Mouse (Mus musculus): Measurements from ENCODE around the gene Lrrc4b. TPM values are rescaled to one million over a fixed set of nuclear protein-coding genes. Genes with fewer than 3 reads are reported as not detected.

The Lrrc4b gene
- total RNA-seq, 2 experiments from 2014 or later: 322 to 333 TPM

DNA sequence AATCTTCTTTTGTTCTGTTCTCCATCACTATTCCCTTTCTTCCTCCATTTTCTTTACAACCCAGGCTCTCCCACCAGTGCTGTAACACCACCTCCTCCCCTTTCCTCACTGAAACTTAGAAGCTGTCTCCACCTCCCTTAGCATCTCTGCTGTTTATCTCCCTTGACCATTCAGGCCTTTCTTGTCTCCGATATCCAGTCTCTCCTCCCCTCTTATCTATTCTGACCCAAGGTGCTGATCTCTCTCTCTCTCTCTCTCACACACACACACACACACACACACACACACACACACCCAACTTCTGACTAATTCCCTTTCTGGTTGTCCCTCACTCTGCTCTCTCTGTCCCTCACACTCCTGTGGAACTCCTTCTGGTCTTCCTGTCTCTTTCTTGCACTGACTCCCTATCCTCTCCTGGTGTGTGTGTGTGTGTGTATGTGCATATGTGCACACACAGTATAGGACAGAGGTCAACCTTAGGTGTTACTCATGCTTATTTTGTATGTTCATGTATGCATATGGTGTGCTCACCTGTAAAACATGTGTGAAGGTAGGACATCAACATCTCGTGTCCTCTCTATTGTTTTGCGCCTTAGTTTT is 54.1 kb downstream of the Lrrc4b start:
- no peak for DNase-seq (ENCODE audit: extremely low spot score in 1 of 2, low spot score in 1 of 2)

GRCm38 (mm10) chr7:44484109-44484508 is 55.3 kb downstream of the Lrrc4b start:
- no peak for DNase-seq (ENCODE audit: extremely low spot score in 1 of 2, low spot score in 1 of 2)

- DNase-seq (ENCODE audit: extremely low spot score in 1 of 2, low spot score in 1 of 2): peak; percentile 74 to 90
Observed at GRCm38 (mm10) chr7:44484841-44485571, 56.2 kb downstream of the Lrrc4b start.

DNA sequence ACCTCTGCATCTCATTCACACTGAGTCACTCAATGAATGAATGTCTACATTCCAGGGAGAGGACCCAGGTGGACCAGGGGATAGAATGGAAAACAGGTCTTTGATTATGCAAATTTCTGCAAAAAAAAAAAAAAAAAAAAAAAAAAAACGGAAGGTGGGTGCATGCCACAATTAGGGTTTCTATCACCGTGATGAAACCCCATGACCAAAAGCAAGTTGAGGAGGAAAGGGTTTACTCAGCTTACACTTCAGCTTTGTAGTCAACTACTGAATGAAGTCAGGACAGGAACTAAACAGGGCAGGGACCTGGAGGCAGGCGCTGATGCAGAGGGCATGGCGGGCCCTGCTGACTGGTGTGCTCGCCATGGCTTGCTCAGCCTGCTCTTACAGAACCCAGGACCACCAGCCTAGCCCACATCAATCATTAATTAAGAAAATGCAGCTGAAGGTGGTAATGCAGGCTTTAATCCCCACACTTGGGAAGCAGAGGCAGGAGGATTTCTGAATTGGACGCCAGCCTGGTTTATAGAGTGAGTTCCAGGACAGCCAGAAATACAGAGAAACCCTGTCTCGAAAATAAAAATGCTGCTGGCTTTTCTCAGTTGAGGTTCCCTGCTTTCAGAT is 56.9 kb downstream of the Lrrc4b start:
- DNase-seq (ENCODE audit: extremely low spot score in 1 of 2, low spot score in 1 of 2): no peak

- no peak for DNase-seq (ENCODE audit: extremely low spot score in 1 of 2, low spot score in 1 of 2)
Observed at GRCm38 (mm10) chr7:44486927-44487575, 58.2 kb downstream of the Lrrc4b start.

GRCm38 (mm10) chr7:44487936-44488335 is 59.1 kb downstream of the Lrrc4b start:
- DNase-seq (ENCODE audit: extremely low spot score in 1 of 2, low spot score in 1 of 2): no peak

- no peak for DNase-seq (ENCODE audit: extremely low spot score in 1 of 2, low spot score in 1 of 2)
Observed at GRCm38 (mm10) chr7:44488545-44488944, 59.7 kb downstream of the Lrrc4b start.

GRCm38 (mm10) chr7:44490281-44490680 is 61.5 kb downstream of the Lrrc4b start:
- no peak for DNase-seq (ENCODE audit: extremely low spot score in 1 of 2, low spot score in 1 of 2)

DNA sequence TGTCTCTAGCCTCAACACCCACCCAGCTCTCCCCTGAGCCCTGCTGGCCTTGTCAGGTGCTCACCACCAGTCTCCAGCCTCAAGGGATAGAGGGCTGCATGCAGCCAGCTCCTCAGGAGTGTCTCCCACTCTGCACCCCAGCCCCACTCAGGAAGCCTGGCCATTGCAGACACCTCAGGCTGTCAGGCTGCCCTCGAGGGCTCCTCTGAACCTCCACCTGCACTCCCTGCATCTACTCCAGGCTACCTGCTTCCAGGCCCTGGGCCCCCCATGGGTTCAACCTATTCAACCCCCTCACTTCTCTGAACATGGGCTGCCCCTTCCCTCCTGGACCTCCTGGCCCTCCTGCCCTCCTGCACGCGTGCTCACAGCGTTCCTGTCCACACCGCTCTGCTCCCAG is 62.6 kb downstream of the Lrrc4b start:
- DNase-seq (ENCODE audit: extremely low spot score in 1 of 2, low spot score in 1 of 2): no peak

DNA sequence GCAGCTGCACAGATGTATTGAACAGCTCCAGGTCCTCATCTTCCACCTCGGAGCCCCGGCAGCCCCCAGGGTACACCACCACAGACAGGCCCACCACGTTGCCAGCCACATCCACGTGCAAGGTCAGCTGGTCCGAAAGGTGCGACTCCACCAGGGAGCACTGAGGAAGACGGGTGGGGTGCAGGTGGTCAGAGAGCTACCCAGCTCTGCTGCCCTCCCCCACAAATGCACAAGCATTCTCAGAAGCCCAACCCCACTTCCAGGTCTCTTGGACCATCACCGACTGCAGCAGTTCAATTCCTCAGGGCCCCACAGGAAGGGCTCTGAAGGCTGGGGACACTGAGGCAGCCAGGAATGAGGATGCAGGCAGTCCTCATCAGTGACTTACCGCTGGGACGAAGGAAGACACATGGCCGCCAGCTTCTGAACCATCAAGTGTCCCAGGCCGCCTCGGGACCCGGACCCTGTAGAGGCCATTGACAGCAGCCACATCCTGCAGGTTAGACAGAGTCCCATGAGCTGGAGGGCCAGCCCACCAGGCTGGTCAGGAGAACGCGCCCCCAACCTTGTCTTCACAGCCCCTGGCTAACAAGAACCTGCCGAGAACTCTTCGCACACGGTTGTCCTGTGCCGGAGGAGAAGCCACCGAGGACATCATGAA is 63.5 kb downstream of the Lrrc4b start:
- no peak for DNase-seq (ENCODE audit: extremely low spot score in 1 of 2, low spot score in 1 of 2)

GRCm38 (mm10) chr7:44494681-44495080 is 65.9 kb downstream of the Lrrc4b start:
- no peak for DNase-seq (ENCODE audit: extremely low spot score in 1 of 2, low spot score in 1 of 2)

DNA sequence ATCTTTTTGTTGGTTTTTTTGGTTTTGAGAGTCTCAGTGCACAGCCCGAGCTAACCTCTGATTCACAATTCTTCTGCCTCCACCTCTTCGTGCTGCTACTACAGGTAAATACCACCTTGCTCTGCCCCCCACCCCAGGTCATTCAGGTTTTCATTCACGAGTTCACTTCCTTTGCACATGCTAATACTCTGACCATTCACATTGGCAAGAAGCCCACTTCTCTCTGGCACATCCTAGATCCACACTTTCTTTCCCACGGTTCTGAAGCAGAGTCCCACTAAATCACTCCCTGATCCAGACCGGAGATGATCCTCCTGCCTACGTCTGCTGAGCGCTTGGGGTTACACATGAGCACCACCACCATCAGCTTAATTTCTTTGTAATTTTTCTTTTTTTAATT is 66.3 kb downstream of the Lrrc4b start:
- DNase-seq (ENCODE audit: extremely low spot score in 1 of 2, low spot score in 1 of 2): no peak

- peak; percentile 96 to 98 for DNase-seq (ENCODE audit: extremely low spot score in 1 of 2, low spot score in 1 of 2)
Observed at GRCm38 (mm10) chr7:44495992-44496770, 67.4 kb downstream of the Lrrc4b start, which contains the start of the genes Emc10 and Fam71e1. Gene Emc10 (minus strand): TSS chr7:44496529. Gene Fam71e1 (plus strand): TSS chr7:44496581.

DNA sequence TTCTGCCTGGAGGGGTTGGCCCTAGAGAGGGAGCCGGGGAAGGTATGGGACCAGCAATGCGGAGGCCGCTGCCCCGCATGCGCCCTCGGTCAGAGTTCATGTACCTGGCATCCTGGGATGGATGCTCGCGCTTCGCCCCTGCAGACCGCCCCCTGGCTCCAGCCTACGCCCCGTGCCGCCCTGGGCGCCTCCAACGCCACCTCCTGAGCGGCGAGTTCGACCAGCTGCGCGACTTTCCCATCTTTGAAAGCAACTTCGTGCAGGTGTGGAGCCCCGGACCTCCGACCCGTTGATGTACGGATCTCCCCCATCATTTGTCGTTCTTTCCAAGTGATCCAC is 67.9 kb downstream of the Lrrc4b start:
- no peak for DNase-seq (ENCODE audit: extremely low spot score in 1 of 2, low spot score in 1 of 2)

- no peak for DNase-seq (ENCODE audit: extremely low spot score in 1 of 2, low spot score in 1 of 2)
Observed at GRCm38 (mm10) chr7:44497361-44498055, 68.7 kb downstream of the Lrrc4b start.

- DNase-seq (ENCODE audit: extremely low spot score in 1 of 2, low spot score in 1 of 2): no peak
Observed at GRCm38 (mm10) chr7:44498922-44499321, 70.1 kb downstream of the Lrrc4b start.

DNA sequence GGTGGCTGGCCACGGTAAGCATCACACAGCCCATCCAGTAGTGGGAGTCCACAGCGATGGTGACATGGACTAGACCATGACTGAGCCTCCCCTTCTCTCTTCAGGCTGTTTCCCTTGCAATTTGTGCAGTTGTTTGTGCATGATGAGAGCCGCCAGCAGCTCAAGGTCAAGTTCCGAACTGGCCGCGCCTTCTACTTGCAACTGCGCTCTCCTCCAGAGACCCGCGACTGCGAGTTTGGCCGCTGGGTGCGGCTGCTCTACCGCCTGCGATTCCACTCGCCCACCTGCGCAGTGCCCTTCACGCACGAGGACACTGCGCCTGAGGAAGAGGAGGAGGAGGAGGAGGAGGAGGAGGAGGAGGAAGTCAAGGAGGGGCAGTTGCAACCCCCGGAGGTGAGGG is 71.2 kb downstream of the Lrrc4b start:
- DNase-seq (ENCODE audit: extremely low spot score in 1 of 2, low spot score in 1 of 2): no peak

GRCm38 (mm10) chr7:44501563-44502115 is 72.8 kb downstream of the Lrrc4b start:
- peak; percentile 73 to 91 for DNase-seq (ENCODE audit: extremely low spot score in 1 of 2, low spot score in 1 of 2)

DNA sequence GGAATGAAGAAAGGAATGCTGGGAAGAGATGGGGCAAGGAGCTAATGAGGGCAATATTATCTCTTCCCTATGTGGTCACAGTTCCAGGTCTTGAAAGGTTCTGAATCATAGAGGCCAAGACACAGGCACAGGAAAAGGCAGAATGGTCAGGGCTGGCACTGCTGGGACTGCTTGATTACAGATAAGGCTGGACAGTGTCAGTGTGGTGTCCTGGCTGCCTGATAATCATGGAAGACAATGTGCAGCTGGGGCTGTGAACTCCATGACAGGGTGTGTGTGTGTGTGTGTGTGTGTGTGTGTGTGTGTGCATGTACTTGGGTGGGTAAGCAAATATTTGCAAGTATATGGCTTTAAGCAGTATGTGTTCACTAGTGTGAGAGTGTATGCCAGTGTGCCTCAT is 78.7 kb downstream of the Lrrc4b start:
- no peak for DNase-seq (ENCODE audit: extremely low spot score in 1 of 2, low spot score in 1 of 2)

Measured in layer of hippocampus, postnatal 25 days (tissue).